8 mouse cellular contexts compared by ENCODE assay signal in the genomic region with DNA sequence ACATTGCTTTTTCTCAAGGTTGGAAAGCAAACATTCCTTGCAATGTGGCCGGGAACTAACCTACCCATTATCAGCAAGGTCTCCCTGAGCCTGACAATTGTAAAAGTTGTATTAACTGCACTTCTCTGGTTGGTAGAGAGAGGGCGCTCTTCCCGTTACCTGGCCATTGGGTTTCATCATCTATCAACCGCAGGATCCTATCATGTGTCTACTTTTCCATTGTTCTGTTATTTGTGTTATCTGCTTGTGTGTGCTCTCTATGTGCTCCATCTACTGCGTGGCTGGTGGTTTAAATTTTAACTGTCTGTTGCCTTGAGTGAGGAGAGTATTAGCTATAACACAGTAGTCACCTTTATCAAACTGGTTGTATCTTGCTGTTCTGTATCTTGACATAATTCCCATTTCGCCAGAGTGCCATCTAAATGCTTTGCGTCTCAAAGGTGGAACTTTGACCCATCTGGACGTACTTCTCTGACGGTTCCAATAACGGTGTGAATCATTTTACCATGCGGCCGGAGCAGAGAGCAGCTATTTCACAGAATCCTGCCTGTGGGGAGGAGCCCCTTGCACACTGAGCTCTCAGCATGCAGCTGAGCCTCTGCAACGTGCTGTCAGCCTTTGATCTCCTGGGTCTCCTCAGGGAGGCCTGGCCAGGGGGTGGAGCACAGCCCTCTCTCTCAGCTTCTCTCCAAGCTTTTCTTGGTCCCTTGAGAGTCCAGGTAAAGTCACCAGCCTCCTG.
DNase-seq lines count a peak whose midpoint lies in the region; ATAC-seq and TF ChIP-seq lines count a peak whose summit lies in the region.

No protein-coding gene starts in this region.

- no peaks in the 10 kb centered on the region for H3K36me3 ChIP-seq in liver, adult 2 months (ENCODE audit: control insufficient read depth, insufficient read depth, low read length)
- no peaks in the 10 kb centered on the region for H3K36me3 ChIP-seq in liver, embryonic 12.5 days
- no peaks in the 10 kb centered on the region for H3K36me3 ChIP-seq in midbrain, embryonic 13.5 days

- H3K27me3 ChIP-seq in liver, adult 2 months (ENCODE audit: control insufficient read depth, insufficient read depth, low read length) = peaks cover 3% of the 10 kb centered on the region; the same call in 1 of the 2 replicates
- H3K27me3 ChIP-seq in liver, embryonic 12.5 days (replicated peaks) = no peaks in the 10 kb centered on the region
- peaks cover 11% of the 10 kb centered on the region for H3K27me3 ChIP-seq in midbrain, embryonic 13.5 days

- WGBS in liver, adult 2 months = 15% methylated on average over 13 of the region's 13 CpGs
- WGBS in liver, embryonic 12.5 days (ENCODE audit: insufficient replicate concordance) = 28% methylated on average over 13 of the region's 13 CpGs
- 11% methylated on average over 13 of the region's 13 CpGs for WGBS in midbrain, embryonic 13.5 days

- no peak overlapping the region for H3K27ac ChIP-seq in liver, adult 2 months (replicated peaks; ENCODE audit: insufficient read depth, low read depth, low read length)
- no peak overlapping the region for H3K27ac ChIP-seq in liver, embryonic 12.5 days
- peak overlapping the region; percentile 4; the same call in 1 of the 2 replicates for H3K27ac ChIP-seq in midbrain, embryonic 13.5 days

- H3K9ac ChIP-seq in liver, adult 2 months (ENCODE audit: low read depth, low read length) = no peak overlapping the region
- no peak overlapping the region for H3K9ac ChIP-seq in liver, embryonic 12.5 days
- no peak overlapping the region for H3K9ac ChIP-seq in midbrain, embryonic 13.5 days (replicated peaks)

- no peaks in the 10 kb centered on the region for H3K79me2 ChIP-seq in liver, adult 2 months (ENCODE audit: control insufficient read depth, insufficient read depth, low read length)

- ATAC-seq in liver, embryonic 12.5 days = no peak
- ATAC-seq in midbrain, embryonic 13.5 days = peak; percentile 57; the same call in 1 of the 2 replicates

- no peak overlapping the region for H3K4me3 ChIP-seq in liver, adult 2 months (ENCODE audit: insufficient read depth, low read depth, low read length)
- no peak overlapping the region for H3K4me3 ChIP-seq in liver, embryonic 12.5 days
- no peak overlapping the region for H3K4me3 ChIP-seq in midbrain, embryonic 13.5 days (replicated peaks)

- peak; percentile 7 for DNase-seq in cerebellum, adult 11-12 months
- no peak for DNase-seq in cerebellum, postnatal 25 days
- DNase-seq in liver, adult 2 months (ENCODE audit: extremely low read depth, low read depth, low spot score) = no peak
- DNase-seq in embryo, embryonic 9.5 days (ENCODE audit: extremely low spot score) = peak; percentile 28
- no peak for DNase-seq in adrenal gland, postnatal 25 days
- DNase-seq in cerebellum, adult 9-11 months = no peak

- no peak for TF ChIP-seq POLR2A in liver, adult 2 months (IDR thresholded peaks at IDR 0.05; ENCODE audit: extremely low read depth, insufficient read depth, low read length)

- no peaks in the 10 kb centered on the region for H3K9me3 ChIP-seq in liver, embryonic 12.5 days (replicated peaks)
- H3K9me3 ChIP-seq in midbrain, embryonic 13.5 days = no peaks in the 10 kb centered on the region

- TF ChIP-seq CTCF in liver, adult 2 months (IDR thresholded peaks at IDR 0.05; ENCODE audit: low read depth, low read length) = peak; percentile 13; the same call in 1 of the 2 replicates

- no peak overlapping the region for H3K4me2 ChIP-seq in liver, embryonic 12.5 days
- H3K4me2 ChIP-seq in midbrain, embryonic 13.5 days (replicated peaks) = no peak overlapping the region

- H3K4me1 ChIP-seq in liver, adult 2 months (ENCODE audit: control insufficient read depth, insufficient read depth, low read length) = no peaks in the 10 kb centered on the region
- H3K4me1 ChIP-seq in liver, embryonic 12.5 days = no peaks in the 10 kb centered on the region
- H3K4me1 ChIP-seq in midbrain, embryonic 13.5 days (replicated peaks) = peaks cover 40% of the 10 kb centered on the region

Comparison
In these comparisons a context has a peak if more than half of its experiments do, and no peak if none do; other contexts are left out.
1. DNase-seq: peak in cerebellum, adult 11-12 months (single experiment) and embryo, embryonic 9.5 days (single experiment); none in cerebellum, postnatal 25 days (0 of 2), liver, adult 2 months (single experiment), adrenal gland, postnatal 25 days (single experiment) and cerebellum, adult 9-11 months (single experiment).